ENCODE assay signal across 33 mouse cellular contexts in genomic region chr1:51626303-51626702, GRCm38 (mm10).
DNase-seq lines count a peak whose midpoint lies in the region; ATAC-seq and TF ChIP-seq lines count a peak whose summit lies in the region.
"Had no signal": no experiment of that assay in that cellular context is flagged by ENCODE, and none has a peak within 500 bp of the region (broad histone marks: within the 10 kb centered on the region; RNA-seq: fewer than 3 reads in every experiment).

No protein-coding gene starts in this region.

- ATAC-seq in intestine, embryonic 14.5 days (replicated peaks; ENCODE audit: low FRiP score, low TSS enrichment, low read depth) = no peak
- no peak for ATAC-seq in intestine, postnatal 0 days
- ATAC-seq in common myeloid progenitor, adult 5-6 weeks (replicated peaks; ENCODE audit: low read depth, poor library complexity, severe bottlenecking) = 0 out of 2 replicates have a peak, but pooled peaks have one; percentile 47
- ATAC-seq: forebrain, embryonic 15.5 days; hindbrain, postnatal 0 days; intestine, embryonic 15.5 days; Patski had no signal

- no peak overlapping the region for H3K4me2 ChIP-seq in intestine, embryonic 14.5 days (ENCODE audit: low read length)
- H3K4me2 ChIP-seq in intestine, postnatal 0 days (replicated peaks; ENCODE audit: low read depth) = no peak overlapping the region
- H3K4me2 ChIP-seq: embryonic facial prominence, embryonic 13.5 days; forebrain, embryonic 12.5 days; forebrain, embryonic 15.5 days; heart, embryonic 12.5 days; heart, embryonic 15.5 days; hindbrain, embryonic 14.5 days; intestine, embryonic 15.5 days had no signal

- 89% methylated on average over 9 of the region's 9 CpGs for WGBS in intestine, embryonic 14.5 days
- 90% methylated on average over 9 of the region's 9 CpGs for WGBS in intestine, postnatal 0 days

- H3K4me3 ChIP-seq in intestine, embryonic 14.5 days (ENCODE audit: low read depth, low read length) = no peak overlapping the region
- no peak overlapping the region for H3K4me3 ChIP-seq in intestine, postnatal 0 days (ENCODE audit: low read depth, low read length)
- H3K4me3 ChIP-seq: embryonic facial prominence, embryonic 10.5 days; embryonic facial prominence, embryonic 13.5 days; erythroblast, embryonic 14.5 days; forebrain, embryonic 12.5 days; forebrain, embryonic 15.5 days; heart, embryonic 12.5 days; heart, embryonic 15.5 days; intestine, embryonic 15.5 days had no signal

- H3K36me3 ChIP-seq in intestine, embryonic 14.5 days (ENCODE audit: control insufficient read depth, insufficient read depth, low read length) = no peaks in the 10 kb centered on the region
- H3K36me3 ChIP-seq in intestine, postnatal 0 days (ENCODE audit: control insufficient read depth, insufficient read depth) = no peaks in the 10 kb centered on the region
- H3K36me3 ChIP-seq: embryonic facial prominence, embryonic 10.5 days; embryonic facial prominence, embryonic 13.5 days; forebrain, embryonic 12.5 days; forebrain, embryonic 15.5 days; G1E; heart, embryonic 12.5 days; heart, embryonic 15.5 days; intestine, embryonic 15.5 days had no signal

- no peaks in the 10 kb centered on the region for H3K27me3 ChIP-seq in intestine, embryonic 14.5 days (replicated peaks; ENCODE audit: control insufficient read depth, insufficient read depth, low read length)
- no peaks in the 10 kb centered on the region for H3K27me3 ChIP-seq in intestine, postnatal 0 days (replicated peaks; ENCODE audit: control insufficient read depth, insufficient read depth, low read length)
- H3K27me3 ChIP-seq: CH12.LX; embryonic facial prominence, embryonic 13.5 days; forebrain, embryonic 12.5 days; forebrain, embryonic 15.5 days; heart, embryonic 12.5 days; heart, embryonic 15.5 days; intestine, embryonic 15.5 days had no signal

- H3K9me3 ChIP-seq in intestine, embryonic 14.5 days (ENCODE audit: control insufficient read depth, low read length) = no peaks in the 10 kb centered on the region
- no peaks in the 10 kb centered on the region for H3K9me3 ChIP-seq in intestine, postnatal 0 days (ENCODE audit: control insufficient read depth)
- H3K9me3 ChIP-seq: embryonic facial prominence, embryonic 10.5 days; embryonic facial prominence, embryonic 13.5 days; forebrain, embryonic 12.5 days; forebrain, embryonic 15.5 days; G1E; heart, embryonic 12.5 days; heart, embryonic 15.5 days; intestine, embryonic 15.5 days had no signal

- no peak overlapping the region for H3K27ac ChIP-seq in intestine, embryonic 14.5 days (ENCODE audit: low read depth)
- H3K27ac ChIP-seq in intestine, postnatal 0 days (ENCODE audit: low read depth, low read length) = no peak overlapping the region
- H3K27ac ChIP-seq: embryonic facial prominence, embryonic 10.5 days; embryonic facial prominence, embryonic 13.5 days; forebrain, embryonic 12.5 days; forebrain, embryonic 15.5 days; heart, embryonic 15.5 days; hindbrain, embryonic 14.5 days; hindbrain, postnatal 0 days; intestine, embryonic 15.5 days had no signal

- H3K4me1 ChIP-seq in intestine, embryonic 14.5 days (replicated peaks; ENCODE audit: control insufficient read depth, insufficient read depth, low read length) = no peaks in the 10 kb centered on the region
- no peaks in the 10 kb centered on the region for H3K4me1 ChIP-seq in intestine, postnatal 0 days (replicated peaks; ENCODE audit: control insufficient read depth, insufficient read depth, low read length)
- H3K4me1 ChIP-seq: embryonic facial prominence, embryonic 13.5 days; heart, embryonic 12.5 days; heart, embryonic 15.5 days; intestine, embryonic 15.5 days had no signal

- TF ChIP-seq CTCF in intestine, postnatal 0 days (IDR thresholded peaks at IDR 0.05; ENCODE audit: low read depth) = no peak

- DNase-seq in intestine, embryonic 14.5 days (ENCODE audit: low spot score) = peak; percentile 12
- DNase-seq in induced T-regulatory cell, adult 2 months (ENCODE audit: low read depth) = peak; percentile 23
- peak; percentile 36 for DNase-seq in naive thymus-derived CD4-positive, alpha-beta T cell, adult 2 months (ENCODE audit: low read depth)
- DNase-seq in right cerebral cortex, adult 18-20 months = no peak
- DNase-seq in left cerebral cortex, postnatal 14 days (ENCODE audit: low spot score in 2 of 2) = no peak
- no peak for DNase-seq in gastrocnemius, adult 8-10 months (ENCODE audit: low spot score in 2 of 2)
- DNase-seq: adrenal gland, postnatal 10 days; B cell, adult 2 months; cerebellum, adult 11 months; cerebellum, adult 8-10 months; cerebellum, postnatal 14 days; embryo, embryonic 11 days; gastrocnemius, postnatal 10 days; gastrocnemius, postnatal 36 days; heart, adult 11 months; heart, postnatal 10 days; heart, postnatal 36 days; kidney, adult 18-20 months had no signal

- no peak overlapping the region for H3K9ac ChIP-seq in intestine, embryonic 14.5 days (ENCODE audit: low read length)
- no peak overlapping the region for H3K9ac ChIP-seq in intestine, postnatal 0 days (ENCODE audit: low read depth, low read length)
- H3K9ac ChIP-seq: embryonic facial prominence, embryonic 13.5 days; forebrain, embryonic 12.5 days; forebrain, embryonic 15.5 days; heart, embryonic 12.5 days; heart, embryonic 15.5 days; hindbrain, embryonic 14.5 days; intestine, embryonic 15.5 days had no signal

- intact Hi-C loops in left cerebral cortex, postnatal 14 days (cut with DNase I) = no loop called here

Comparison
In these comparisons a context has a peak if more than half of its experiments do, and no peak if none do; other contexts are left out.
1. DNase-seq: peak in intestine, embryonic 14.5 days (single experiment), induced T-regulatory cell, adult 2 months (single experiment) and naive thymus-derived CD4-positive, alpha-beta T cell, adult 2 months (single experiment); none in right cerebral cortex, adult 18-20 months (single experiment), left cerebral cortex, postnatal 14 days (0 of 2) and gastrocnemius, adult 8-10 months (0 of 2).